Mouse (Mus musculus): ENCODE results near the gene Dusp16. TPM values are rescaled to one million over a fixed set of nuclear protein-coding genes. Genes with fewer than 3 reads are reported as not detected.
"Not testable (repeated sequence)": the region's sequence is repeated elsewhere in the genome, so short reads cannot be mapped to it uniquely, and the experiment has no call there.

Dusp16 gene
- polyA plus RNA-seq, 1 experiment from 2014 or later: 5.1 TPM

DNA sequence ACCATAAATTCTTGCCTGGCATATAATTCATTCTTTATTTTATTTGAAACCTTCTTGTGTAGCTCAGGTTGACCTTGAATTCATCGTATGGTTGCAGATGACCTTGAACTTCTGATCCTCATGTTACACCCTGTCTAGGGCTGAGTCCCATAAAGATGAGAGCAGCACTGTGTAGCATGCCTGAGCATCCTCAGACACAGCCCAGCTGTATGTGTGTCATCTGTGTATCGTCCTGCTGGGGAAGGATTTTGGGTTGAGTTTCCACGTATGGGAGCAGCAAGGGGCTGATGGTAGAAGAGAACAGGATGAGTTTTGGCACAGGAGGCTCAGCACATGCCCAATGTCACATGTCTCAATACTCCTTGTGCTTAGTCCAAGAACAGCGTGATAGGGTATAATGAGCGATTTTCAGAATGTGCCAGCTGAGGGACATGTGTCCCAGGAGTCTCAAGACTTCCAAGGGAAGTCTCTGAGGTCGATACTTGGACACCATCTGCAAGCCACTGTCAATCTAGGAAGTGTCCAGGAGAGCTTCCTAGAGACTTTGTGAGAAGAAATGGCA, 108.0 kb downstream of the Dusp16 start:
- Histone ChIP-seq H3K27ac (ENCODE audit: low read depth, low read length) (no peak overlapping the region), H3K36me3 (ENCODE audit: control insufficient read depth, insufficient read depth, low read length) (peaks cover 2% of the 10 kb centered on the region; the same call in 1 of the 2 replicates), H3K4me1 (ENCODE audit: control insufficient read depth, insufficient read depth, low read depth, low read length) (0 out of 2 replicates have a peak, but pooled peaks cover 3% of the 10 kb centered on the region), H3K4me3 (ENCODE audit: low read length) (no peak overlapping the region), H3K27me3 (replicated peaks; ENCODE audit: control insufficient read depth, insufficient read depth, low read length) (no peaks in the 10 kb centered on the region), H3K9ac (ENCODE audit: low read depth, low read length) (no peak overlapping the region), H3K9me3 (ENCODE audit: control insufficient read depth, low read length) (no peaks in the 10 kb centered on the region), H3K4me2 (ENCODE audit: low read length) (no peak overlapping the region)
- 63% methylated on average over 6 of the region's 6 CpGs for WGBS
- ATAC-seq: peak; percentile 70

DNA sequence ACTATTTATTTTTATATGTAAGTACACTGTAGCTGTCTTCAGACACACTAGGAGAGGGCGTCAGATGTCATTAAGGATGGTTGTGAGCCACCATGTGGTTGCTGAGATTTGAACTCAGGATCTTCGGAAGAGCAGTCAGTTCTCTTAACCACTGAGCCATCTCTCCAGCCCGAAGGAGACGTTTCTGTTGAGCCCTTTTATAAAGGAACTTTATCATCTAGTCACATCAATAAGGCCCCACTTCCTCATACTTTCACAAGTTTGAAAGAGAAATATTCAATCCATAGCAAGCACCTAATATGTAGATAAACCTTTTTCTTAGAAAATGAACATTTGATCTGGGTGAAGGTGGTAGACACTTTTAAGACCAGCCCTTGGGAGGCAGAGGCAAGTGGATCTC, 113.1 kb downstream of the Dusp16 start:
- not testable (repeated sequence) for ATAC-seq; H3K9ac ChIP-seq (ENCODE audit: low read depth, low read length); H3K4me3 ChIP-seq (ENCODE audit: low read length); H3K4me2 ChIP-seq (ENCODE audit: low read length); H3K27ac ChIP-seq (ENCODE audit: low read depth, low read length); H3K36me3 ChIP-seq (ENCODE audit: control insufficient read depth, insufficient read depth, low read length); H3K9me3 ChIP-seq (ENCODE audit: control insufficient read depth, low read length); H3K27me3 ChIP-seq (replicated peaks; ENCODE audit: control insufficient read depth, insufficient read depth, low read length); H3K4me1 ChIP-seq (ENCODE audit: control insufficient read depth, insufficient read depth, low read depth, low read length)
- 91% methylated on average over 4 of the region's 4 CpGs for WGBS

DNA sequence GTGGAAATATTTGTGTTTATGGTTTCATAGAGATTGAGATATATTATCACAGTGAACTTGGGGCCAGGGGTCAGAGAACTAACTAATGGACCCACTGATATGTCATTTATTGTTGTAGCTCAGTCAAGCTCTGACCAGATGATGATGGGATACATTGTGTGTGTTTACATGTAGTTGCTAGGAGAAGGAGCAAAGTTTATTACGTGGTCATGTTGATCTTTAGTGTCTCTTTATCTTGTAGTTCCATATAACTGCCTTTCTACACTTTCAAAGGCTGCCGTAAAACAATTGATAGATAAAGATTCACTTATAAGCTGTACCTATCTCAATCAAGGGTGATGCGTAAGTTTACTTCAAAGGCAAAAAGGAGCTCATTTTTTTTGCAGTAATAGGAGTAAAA, 114.4 kb downstream of the Dusp16 start:
- Histone ChIP-seq H3K9me3 (ENCODE audit: control insufficient read depth, low read length) (no peaks in the 10 kb centered on the region), H3K36me3 (ENCODE audit: control insufficient read depth, insufficient read depth, low read length) (no peaks in the 10 kb centered on the region), H3K4me2 (ENCODE audit: low read length) (no peak overlapping the region), H3K27ac (ENCODE audit: low read depth, low read length) (no peak overlapping the region), H3K4me1 (ENCODE audit: control insufficient read depth, insufficient read depth, low read depth, low read length) (no peaks in the 10 kb centered on the region), H3K27me3 (replicated peaks; ENCODE audit: control insufficient read depth, insufficient read depth, low read length) (no peaks in the 10 kb centered on the region), H3K4me3 (ENCODE audit: low read length) (no peak overlapping the region), H3K9ac (ENCODE audit: low read depth, low read length) (no peak overlapping the region)
- WGBS: 83% methylated on average over 3 of the region's 3 CpGs
- no peak for ATAC-seq

DNA sequence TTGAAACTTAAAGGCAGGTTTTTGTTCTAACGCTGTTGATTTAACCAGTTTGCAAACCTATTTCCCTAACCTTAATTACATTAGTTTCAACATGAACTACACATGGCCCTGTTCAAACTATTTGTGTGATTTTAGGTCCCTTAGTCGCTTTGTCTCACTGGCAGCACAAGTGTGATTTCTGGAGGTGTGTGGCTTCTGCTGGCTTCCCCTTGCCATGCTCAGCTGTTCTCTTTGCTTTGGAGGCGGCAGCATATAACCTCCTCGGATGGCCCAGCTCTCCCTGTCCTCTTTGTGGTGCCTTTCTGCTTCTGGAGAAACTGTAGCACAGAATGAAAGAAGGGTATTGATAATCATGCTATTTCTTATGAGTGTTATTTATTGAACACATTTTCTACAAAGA, 114.9 kb downstream of the Dusp16 start:
- ATAC-seq: no peak
- no peak overlapping the region for H3K4me3 ChIP-seq (ENCODE audit: low read length)
- no peaks in the 10 kb centered on the region for H3K9me3 ChIP-seq (ENCODE audit: control insufficient read depth, low read length)
- WGBS: 83% methylated on average over 4 of the region's 4 CpGs
- H3K9ac ChIP-seq (ENCODE audit: low read depth, low read length): no peak overlapping the region
- H3K27me3 ChIP-seq (replicated peaks; ENCODE audit: control insufficient read depth, insufficient read depth, low read length): no peaks in the 10 kb centered on the region
- no peaks in the 10 kb centered on the region for H3K36me3 ChIP-seq (ENCODE audit: control insufficient read depth, insufficient read depth, low read length)
- no peak overlapping the region for H3K4me2 ChIP-seq (ENCODE audit: low read length)
- no peak overlapping the region for H3K27ac ChIP-seq (ENCODE audit: low read depth, low read length)
- no peaks in the 10 kb centered on the region for H3K4me1 ChIP-seq (ENCODE audit: control insufficient read depth, insufficient read depth, low read depth, low read length)

DNA sequence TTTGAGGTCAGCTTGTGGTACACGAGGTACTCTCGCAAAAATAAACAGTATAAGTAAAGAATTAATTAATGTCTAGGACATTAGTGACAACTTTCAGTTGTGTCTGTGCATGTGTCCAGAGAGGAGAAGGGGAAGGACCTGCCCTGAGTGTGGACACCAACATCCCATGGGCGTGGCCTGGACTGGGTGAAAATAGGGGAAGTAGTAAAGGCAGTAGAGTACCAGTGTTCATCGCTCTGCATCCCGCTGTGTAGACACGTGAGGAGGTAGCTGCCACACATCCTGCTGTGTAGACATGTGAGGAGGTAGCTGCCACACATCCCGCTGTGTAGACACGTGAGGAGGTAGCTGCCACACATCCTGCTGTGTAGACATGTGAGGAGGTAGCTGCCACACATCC, 118.7 kb downstream of the Dusp16 start:
- H3K27me3 ChIP-seq (replicated peaks; ENCODE audit: control insufficient read depth, insufficient read depth, low read length); H3K9ac ChIP-seq (ENCODE audit: low read depth, low read length); H3K4me2 ChIP-seq (ENCODE audit: low read length); ATAC-seq; H3K4me3 ChIP-seq (ENCODE audit: low read length); H3K9me3 ChIP-seq (ENCODE audit: control insufficient read depth, low read length); H3K36me3 ChIP-seq (ENCODE audit: control insufficient read depth, insufficient read depth, low read length); H3K27ac ChIP-seq (ENCODE audit: low read depth, low read length); H3K4me1 ChIP-seq (ENCODE audit: control insufficient read depth, insufficient read depth, low read depth, low read length): not testable (repeated sequence)
- WGBS: 90% methylated on average over 8 of the region's 8 CpGs

DNA sequence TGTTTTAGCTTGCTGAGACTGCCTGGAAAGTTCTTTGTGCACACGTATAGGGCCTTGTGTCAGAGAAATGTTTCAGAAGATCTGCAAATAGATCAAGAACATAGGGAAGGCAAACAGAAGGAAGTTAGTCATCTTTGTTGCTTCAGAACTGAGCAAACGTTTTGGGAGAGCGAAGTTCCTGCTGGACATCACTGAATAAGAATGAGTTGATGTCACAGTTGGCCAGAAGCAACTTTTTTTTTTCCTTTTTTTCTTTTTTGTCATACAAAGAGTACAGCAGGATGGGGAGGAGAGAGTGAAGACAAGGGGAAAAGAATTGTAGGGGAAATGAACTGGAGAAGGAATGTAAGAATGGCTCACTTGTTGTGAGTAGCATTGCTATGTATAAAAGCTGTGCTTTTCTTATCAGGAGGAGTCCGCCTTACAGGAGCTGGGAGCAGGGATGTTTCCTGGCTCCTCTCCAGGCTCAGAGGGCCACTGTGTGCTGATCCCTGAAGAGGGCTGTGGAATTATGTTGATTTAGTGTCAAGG, 121.5 kb downstream of the Dusp16 start:
- ATAC-seq: no peak
- 56% methylated on average over 4 of the region's 4 CpGs for WGBS
- no peaks in the 10 kb centered on the region for H3K36me3 ChIP-seq (ENCODE audit: control insufficient read depth, insufficient read depth, low read length)
- no peak overlapping the region for H3K9ac ChIP-seq (ENCODE audit: low read depth, low read length)
- no peaks in the 10 kb centered on the region for H3K9me3 ChIP-seq (ENCODE audit: control insufficient read depth, low read length)
- no peak overlapping the region for H3K27ac ChIP-seq (ENCODE audit: low read depth, low read length)
- no peak overlapping the region for H3K4me3 ChIP-seq (ENCODE audit: low read length)
- 0 out of 2 replicates have a peak, but pooled peaks cover 2% of the 10 kb centered on the region for H3K4me1 ChIP-seq (ENCODE audit: control insufficient read depth, insufficient read depth, low read depth, low read length)
- H3K27me3 ChIP-seq (replicated peaks; ENCODE audit: control insufficient read depth, insufficient read depth, low read length): no peaks in the 10 kb centered on the region
- H3K4me2 ChIP-seq (ENCODE audit: low read length): no peak overlapping the region

DNA sequence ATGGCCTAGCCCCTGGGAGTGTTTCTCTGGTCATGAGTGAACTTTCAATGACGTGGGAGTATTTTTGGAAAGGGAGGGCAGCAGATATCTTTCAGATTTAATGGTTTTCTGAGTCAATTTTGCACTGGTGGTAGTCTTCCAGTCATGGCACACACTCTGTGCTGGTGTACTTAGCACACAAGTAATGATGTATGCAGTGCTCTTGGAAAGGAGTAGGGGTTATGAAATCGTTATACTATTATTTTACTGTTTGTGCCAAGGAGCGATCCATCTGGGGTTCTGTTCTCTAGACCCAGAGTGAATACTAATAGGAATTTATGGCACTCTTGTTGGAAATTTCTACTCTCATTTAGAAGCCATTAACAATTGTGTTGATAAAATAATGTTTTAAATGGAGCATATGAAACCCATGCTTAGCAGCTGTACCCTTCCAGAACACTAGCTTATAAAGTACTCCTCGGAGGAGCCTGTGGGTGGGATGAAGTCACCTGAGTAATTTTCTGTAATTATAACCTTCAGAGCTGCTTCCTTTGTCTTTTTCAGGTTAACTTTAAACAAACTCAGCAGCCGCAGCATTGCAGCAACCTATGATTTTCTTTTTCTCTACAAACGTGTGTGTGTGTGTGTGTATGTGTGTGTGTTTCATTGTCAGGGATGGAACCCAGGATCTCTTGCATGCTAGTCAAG, 123.1 kb downstream of the Dusp16 start:
- no peak for ATAC-seq
- Histone ChIP-seq H3K4me3 (ENCODE audit: low read length) (no peak overlapping the region), H3K9ac (ENCODE audit: low read depth, low read length) (no peak overlapping the region), H3K27me3 (replicated peaks; ENCODE audit: control insufficient read depth, insufficient read depth, low read length) (no peaks in the 10 kb centered on the region), H3K27ac (ENCODE audit: low read depth, low read length) (no peak overlapping the region), H3K9me3 (ENCODE audit: control insufficient read depth, low read length) (no peaks in the 10 kb centered on the region), H3K4me2 (ENCODE audit: low read length) (no peak overlapping the region), H3K36me3 (ENCODE audit: control insufficient read depth, insufficient read depth, low read length) (no peaks in the 10 kb centered on the region), H3K4me1 (ENCODE audit: control insufficient read depth, insufficient read depth, low read depth, low read length) (0 out of 2 replicates have a peak, but pooled peaks cover 2% of the 10 kb centered on the region)
- 62% methylated on average over 6 of the region's 6 CpGs for WGBS

DNA sequence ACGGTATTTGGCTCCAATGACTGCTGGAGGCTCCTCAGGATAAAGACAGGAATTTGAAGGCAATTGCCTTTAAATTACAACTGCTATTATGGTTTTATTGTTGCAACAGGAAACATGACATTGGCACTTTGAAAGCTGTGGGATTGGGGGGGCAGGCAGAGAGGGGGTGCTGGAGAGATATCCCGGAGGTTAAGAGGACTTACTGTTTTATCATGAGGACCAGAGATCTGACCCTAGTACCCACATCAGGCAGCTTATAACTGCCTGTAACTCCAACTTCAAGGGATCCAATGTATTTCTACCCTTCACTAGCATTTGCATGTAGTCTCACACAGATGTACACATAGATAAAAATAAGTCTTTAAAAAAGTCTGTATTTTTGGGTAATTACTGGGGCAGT, 123.9 kb downstream of the Dusp16 start:
- WGBS: 82% methylated on average over 2 of the region's 2 CpGs
- no peaks in the 10 kb centered on the region for H3K36me3 ChIP-seq (ENCODE audit: control insufficient read depth, insufficient read depth, low read length)

DNA sequence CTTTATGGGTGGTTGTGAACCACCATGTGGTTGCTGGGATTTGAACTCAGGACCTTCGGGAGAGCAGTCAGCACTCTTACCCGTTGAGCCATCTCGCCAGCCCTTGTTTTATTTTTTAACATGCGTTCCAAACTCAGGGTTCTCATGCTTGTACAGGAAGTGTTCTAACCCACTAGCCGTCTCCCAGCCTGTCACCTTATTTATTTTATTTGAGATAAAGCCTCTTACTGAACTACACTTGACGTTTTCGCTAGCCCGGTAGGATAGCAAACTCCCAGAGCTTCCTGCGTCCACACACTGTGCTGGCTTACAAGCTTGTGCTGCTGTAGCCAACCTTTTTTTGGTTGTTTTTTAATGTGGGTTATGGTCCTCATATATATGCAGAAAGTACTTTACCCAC, 126.6 kb downstream of the Dusp16 start:
- Histone ChIP-seq H3K4me3 (ENCODE audit: low read length) (no peak overlapping the region), H3K4me1 (ENCODE audit: control insufficient read depth, insufficient read depth, low read depth, low read length) (no peaks in the 10 kb centered on the region), H3K9me3 (ENCODE audit: control insufficient read depth, low read length) (no peaks in the 10 kb centered on the region), H3K9ac (ENCODE audit: low read depth, low read length) (no peak overlapping the region), H3K27ac (ENCODE audit: low read depth, low read length) (no peak overlapping the region), H3K4me2 (ENCODE audit: low read length) (no peak overlapping the region), H3K27me3 (replicated peaks; ENCODE audit: control insufficient read depth, insufficient read depth, low read length) (no peaks in the 10 kb centered on the region), H3K36me3 (ENCODE audit: control insufficient read depth, insufficient read depth, low read length) (no peaks in the 10 kb centered on the region)
- 88% methylated on average over 9 of the region's 9 CpGs for WGBS
- ATAC-seq: no peak

More for the DNA sequence above, 123.9 kb downstream of the Dusp16 start:
- no peak overlapping the region for H3K4me3 ChIP-seq (ENCODE audit: low read length)
- H3K9me3 ChIP-seq (ENCODE audit: control insufficient read depth, low read length): no peaks in the 10 kb centered on the region
- no peak overlapping the region for H3K9ac ChIP-seq (ENCODE audit: low read depth, low read length)
- H3K4me1 ChIP-seq (ENCODE audit: control insufficient read depth, insufficient read depth, low read depth, low read length): 0 out of 2 replicates have a peak, but pooled peaks cover 2% of the 10 kb centered on the region
- no peak overlapping the region for H3K4me2 ChIP-seq (ENCODE audit: low read length)
- H3K27ac ChIP-seq (ENCODE audit: low read depth, low read length): no peak overlapping the region
- no peaks in the 10 kb centered on the region for H3K27me3 ChIP-seq (replicated peaks; ENCODE audit: control insufficient read depth, insufficient read depth, low read length)
- ATAC-seq: no peak
